Mouse (Mus musculus) neural tube, embryonic 14.5 days (tissue): Measurements from ENCODE around the gene Myh8. TPM values are rescaled to one million over a fixed set of nuclear protein-coding genes. Genes with fewer than 3 reads are reported as not detected.

ENCODE experiments used
- ATAC-seq: fragments of 200-750 bp; cut with Nextera tagmentation; 2 replicates; pipeline ENCODE4 v1.8.0; 2017; ENCODE audit warnings: low read depth, mild to moderate bottlenecking, moderate TSS enrichment, moderate library complexity
- H3K27ac ChIP-seq: fragments of 300-500 bp; sonication (generic); 2 replicates; pipeline ENCODE4 v1.5.1; 2014; ENCODE audit warnings: low read depth, mild to moderate bottlenecking, control low read depth, low read length, moderate library complexity, mixed read lengths
- H3K27me3 ChIP-seq: fragments of 300-500 bp; sonication (generic); 2 replicates; pipeline ENCODE4 v1.6.1; 2014; ENCODE audit warnings: low read length; ENCODE audit not compliant: control insufficient read depth, insufficient read depth
- H3K36me3 ChIP-seq: fragments of 300-500 bp; sonication (generic); 2 replicates; pipeline ENCODE4 v1.6.1; 2014; ENCODE audit warnings: low read length, mixed read lengths; ENCODE audit not compliant: control insufficient read depth, insufficient read depth
- H3K4me1 ChIP-seq: fragments of 300-500 bp; sonication (generic); 2 replicates; pipeline ENCODE4 v1.6.1; 2014; ENCODE audit warnings: low read length; ENCODE audit not compliant: control insufficient read depth, insufficient read depth
- H3K4me2 ChIP-seq: fragments of 300-500 bp; sonication (generic); 2 replicates; pipeline ENCODE4 v1.6.1; 2014; ENCODE audit warnings: mild to moderate bottlenecking, low read depth, low read length, control low read depth
- H3K4me3 ChIP-seq: fragments of 300-500 bp; sonication (generic); 2 replicates; pipeline ENCODE4 v1.5.1; 2014; ENCODE audit warnings: low read depth, low read length, control low read depth, mixed read lengths
- H3K9ac ChIP-seq: fragments of 300-500 bp; sonication (generic); replicated peaks from 2 replicates; pipeline ENCODE4 v1.6.1; 2014; ENCODE audit warnings: low read depth, mild to moderate bottlenecking, control low read depth, low read length, mixed read lengths
- H3K9me3 ChIP-seq: fragments of 300-500 bp; sonication (generic); 2 replicates; pipeline ENCODE4 v1.6.1; 2016; ENCODE audit warnings: low read length; ENCODE audit not compliant: control insufficient read depth
- WGBS: fragments of 180-500 bp; shearing (Covaris S2); extraction: QIAGEN DNeasy Blood & Tissue Kit; methylation state at CpG from one replicate; pipeline ENCODE4 v1.1.7; 2014; 5-methylcytosine and 5-hydroxymethylcytosine counted together
- polyA plus RNA-seq: library from polyadenylated mRNA; unstranded; fragments of >200 nt; fragmentation: Nextera tagmentation; extraction: Ambion mirVana; gene quantifications from 2 replicates; pipeline ENCODE4 v1.2.1, GENCODE M21; 2014

The Myh8 gene
- polyA plus RNA-seq, 1 experiment from 2014 or later = 1.0 TPM

GRCm38 (mm10) chr11:67257048-67257447, 19.9 kb upstream of the Myh8 start:
- 92% methylated on average over 7 of the region's 7 CpGs for WGBS
- H3K4me1 ChIP-seq = no peaks in the 10 kb centered on the region
- H3K27me3 ChIP-seq = no peaks in the 10 kb centered on the region
- H3K27ac ChIP-seq = no peak overlapping the region
- no peak overlapping the region for H3K4me3 ChIP-seq
- H3K4me2 ChIP-seq = no peak overlapping the region
- no peak overlapping the region for H3K9ac ChIP-seq
- H3K9me3 ChIP-seq = no peaks in the 10 kb centered on the region
- ATAC-seq = no peak
- H3K36me3 ChIP-seq = no peaks in the 10 kb centered on the region

- Histone ChIP-seq H3K4me2 (no peak overlapping the region), H3K9ac (no peak overlapping the region), H3K36me3 (no peaks in the 10 kb centered on the region), H3K27ac (no peak overlapping the region), H3K27me3 (no peaks in the 10 kb centered on the region), H3K4me1 (no peaks in the 10 kb centered on the region), H3K4me3 (no peak overlapping the region), H3K9me3 (no peaks in the 10 kb centered on the region)
- no peak for ATAC-seq
- 87% methylated on average over 6 of the region's 6 CpGs for WGBS
These were observed 16.0 kb upstream of the Myh8 start for GRCm38 (mm10) chr11:67260956-67261355.

- no peak overlapping the region for H3K9ac ChIP-seq
- H3K9me3 ChIP-seq = no peaks in the 10 kb centered on the region
- H3K36me3 ChIP-seq = no peaks in the 10 kb centered on the region
- WGBS = 94% methylated on average over 1 of the region's 1 CpGs
- no peak overlapping the region for H3K4me2 ChIP-seq
- H3K4me3 ChIP-seq = no peak overlapping the region
- ATAC-seq = no peak
- no peak overlapping the region for H3K27ac ChIP-seq
- H3K4me1 ChIP-seq = no peaks in the 10 kb centered on the region
- H3K27me3 ChIP-seq = no peaks in the 10 kb centered on the region
These were observed 16.5 kb downstream of the Myh8 start for GRCm38 (mm10) chr11:67293440-67293839.

GRCm38 (mm10) chr11:67313733-67314452, 37.0 kb downstream of the Myh8 start:
- Histone ChIP-seq H3K9me3 (no peaks in the 10 kb centered on the region), H3K4me2 (no peak overlapping the region), H3K36me3 (no peaks in the 10 kb centered on the region), H3K4me3 (no peak overlapping the region), H3K27me3 (no peaks in the 10 kb centered on the region), H3K9ac (no peak overlapping the region), H3K27ac (no peak overlapping the region), H3K4me1 (no peaks in the 10 kb centered on the region)
- ATAC-seq = no peak
- 50% methylated on average over 15 of the region's 15 CpGs for WGBS

- Histone ChIP-seq H3K9ac (no peak within 1 kb of the TSS), H3K4me1 (no peaks in the 10 kb centered on the region), H3K9me3 (no peaks in the 10 kb centered on the region), H3K27me3 (no peaks in the 10 kb centered on the region), H3K4me2 (no peak within 1 kb of the TSS), H3K36me3 (no peaks in the 10 kb centered on the region), H3K27ac (no peak within 1 kb of the TSS), H3K4me3 (no peak within 1 kb of the TSS)
- ATAC-seq = no peak
- 89% methylated on average over 7 of the region's 7 CpGs for WGBS
These were observed 44.4 kb downstream of the Myh8 start, which contains the start of gene Myh13 for GRCm38 (mm10) chr11:67321358-67321757. Myh13 (plus strand) TSS chr11:67321658.

GRCm38 (mm10) chr11:67326536-67326935, 49.6 kb downstream of the Myh8 start:
- Histone ChIP-seq H3K9ac (no peak overlapping the region), H3K4me2 (no peak overlapping the region), H3K9me3 (no peaks in the 10 kb centered on the region), H3K36me3 (no peaks in the 10 kb centered on the region), H3K27ac (no peak overlapping the region), H3K4me1 (no peaks in the 10 kb centered on the region), H3K27me3 (no peaks in the 10 kb centered on the region), H3K4me3 (no peak overlapping the region)
- no peak for ATAC-seq
- WGBS = 19% methylated on average over 2 of the region's 2 CpGs

GRCm38 (mm10) chr11:67344556-67344955, 67.6 kb downstream of the Myh8 start:
- Histone ChIP-seq H3K36me3 (no peaks in the 10 kb centered on the region), H3K9me3 (no peaks in the 10 kb centered on the region), H3K4me1 (no peaks in the 10 kb centered on the region), H3K9ac (no peak overlapping the region), H3K27me3 (no peaks in the 10 kb centered on the region), H3K4me3 (no peak overlapping the region), H3K27ac (no peak overlapping the region), H3K4me2 (no peak overlapping the region)
- 60% methylated on average over 3 of the region's 3 CpGs for WGBS
- no peak for ATAC-seq

GRCm38 (mm10) chr11:67345186-67345855, 68.4 kb downstream of the Myh8 start:
- H3K36me3 ChIP-seq = no peaks in the 10 kb centered on the region
- no peak overlapping the region for H3K4me3 ChIP-seq
- WGBS = 78% methylated on average over 2 of the region's 2 CpGs
- no peak overlapping the region for H3K4me2 ChIP-seq
- no peak for ATAC-seq
- H3K9me3 ChIP-seq = no peaks in the 10 kb centered on the region
- no peaks in the 10 kb centered on the region for H3K27me3 ChIP-seq
- H3K9ac ChIP-seq = no peak overlapping the region
- H3K27ac ChIP-seq = no peak overlapping the region
- H3K4me1 ChIP-seq = no peaks in the 10 kb centered on the region

GRCm38 (mm10) chr11:67345856-67346236, 68.9 kb downstream of the Myh8 start:
- Histone ChIP-seq H3K36me3 (no peaks in the 10 kb centered on the region), H3K4me1 (no peaks in the 10 kb centered on the region), H3K9ac (no peak overlapping the region), H3K27ac (no peak overlapping the region), H3K4me2 (no peak overlapping the region), H3K27me3 (no peaks in the 10 kb centered on the region), H3K9me3 (no peaks in the 10 kb centered on the region), H3K4me3 (no peak overlapping the region)
- ATAC-seq = no peak
